Mouse (Mus musculus) splenic B cell, adult 2 months (primary cell): ENCODE data around the gene Lmcd1.

Experiments
- DNase-seq: peaks from one replicate; pipeline ENCODE4 v3.0.0-alpha.2; 2011; ENCODE audit warnings: low read depth, low spot score
- H3K27me3 ChIP-seq: 2 replicates; pipeline ENCODE4 v1.6.1; 2012; ENCODE audit warnings: mild to moderate bottlenecking, low read length, moderate library complexity, mixed read lengths; ENCODE audit not compliant: control insufficient read depth, poor library complexity, insufficient read depth, severe bottlenecking
- H3K36me3 ChIP-seq: 2 replicates; pipeline ENCODE4 v1.6.1; 2012; ENCODE audit warnings: mild to moderate bottlenecking, low read length, moderate library complexity, mixed read lengths; ENCODE audit not compliant: control insufficient read depth, poor library complexity, insufficient read depth, severe bottlenecking

Lmcd1 gene

DNA sequence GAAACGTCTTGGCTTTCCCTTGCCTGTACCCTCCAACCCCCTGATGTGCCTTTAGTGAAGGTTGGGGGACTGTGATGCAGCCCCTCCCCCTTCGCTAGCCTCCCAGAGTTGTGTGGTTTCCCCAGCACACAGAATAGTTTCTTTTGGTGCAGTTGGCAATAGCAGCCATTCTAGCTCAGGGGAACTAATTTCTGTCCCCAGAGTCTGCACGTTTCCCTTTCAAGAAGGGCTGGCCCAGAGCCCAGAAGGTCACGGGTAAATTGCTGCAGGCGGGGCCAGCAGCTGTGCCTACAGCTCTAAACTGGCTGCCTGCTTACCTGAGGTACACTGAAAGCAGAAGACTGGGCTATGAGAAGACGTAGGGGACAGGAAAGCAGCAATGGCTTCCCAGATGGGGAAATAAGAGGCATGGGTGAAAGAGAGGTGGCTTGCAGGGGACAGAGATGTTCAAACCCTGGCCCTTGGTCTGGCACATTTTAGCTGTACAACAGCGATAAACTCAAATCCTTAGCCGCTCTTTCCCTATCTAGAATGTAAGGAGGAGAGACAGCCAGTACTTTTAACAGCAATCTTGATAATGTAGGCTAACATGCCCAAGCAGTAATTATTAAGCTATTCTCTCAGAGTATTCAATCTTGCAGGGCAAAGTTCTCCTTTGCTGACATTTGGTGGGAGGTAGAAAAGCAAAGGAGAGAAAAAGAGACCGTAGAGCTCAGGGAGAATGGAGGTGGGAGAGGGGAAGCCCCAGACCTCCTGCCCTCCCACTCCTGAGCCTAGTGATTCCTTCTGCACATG is 900 bp downstream of the Lmcd1 start:
- H3K27me3 ChIP-seq, result no peaks in the 10 kb centered on the region
- DNase-seq, result peak; percentile 52
- no peaks in the 10 kb centered on the region for H3K36me3 ChIP-seq

- no peaks in the 10 kb centered on the region for H3K27me3 ChIP-seq
- H3K36me3 ChIP-seq, result no peaks in the 10 kb centered on the region
- no peak for DNase-seq
These were observed 2.2 kb downstream of the Lmcd1 start for GRCm38 (mm10) chr6:112275731-112276245.

GRCm38 (mm10) chr6:112278805-112279204 is 5.2 kb downstream of the Lmcd1 start:
- Histone ChIP-seq H3K27me3 (no peaks in the 10 kb centered on the region), H3K36me3 (no peaks in the 10 kb centered on the region)
- DNase-seq, result no peak

DNA sequence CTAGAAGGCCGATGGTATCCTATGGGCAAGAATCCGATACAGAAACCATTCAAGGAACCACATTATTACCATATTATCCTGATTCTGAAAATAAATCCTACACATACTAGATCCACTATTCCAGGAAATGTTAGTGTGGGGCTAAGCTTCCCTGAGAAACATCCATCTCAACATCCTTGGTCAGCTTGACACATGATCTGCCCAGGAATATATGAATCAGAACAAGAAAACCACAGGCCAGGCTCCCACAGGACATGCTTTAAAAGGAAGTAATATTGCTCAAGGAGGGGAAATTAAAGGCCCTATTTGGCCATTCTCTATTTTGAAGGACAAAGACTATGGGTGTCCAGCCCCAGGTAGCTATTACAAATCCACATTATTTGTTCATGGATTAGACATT is 6.6 kb downstream of the Lmcd1 start:
- Histone ChIP-seq H3K27me3 (no peaks in the 10 kb centered on the region), H3K36me3 (no peaks in the 10 kb centered on the region)
- DNase-seq, result no peak

DNA sequence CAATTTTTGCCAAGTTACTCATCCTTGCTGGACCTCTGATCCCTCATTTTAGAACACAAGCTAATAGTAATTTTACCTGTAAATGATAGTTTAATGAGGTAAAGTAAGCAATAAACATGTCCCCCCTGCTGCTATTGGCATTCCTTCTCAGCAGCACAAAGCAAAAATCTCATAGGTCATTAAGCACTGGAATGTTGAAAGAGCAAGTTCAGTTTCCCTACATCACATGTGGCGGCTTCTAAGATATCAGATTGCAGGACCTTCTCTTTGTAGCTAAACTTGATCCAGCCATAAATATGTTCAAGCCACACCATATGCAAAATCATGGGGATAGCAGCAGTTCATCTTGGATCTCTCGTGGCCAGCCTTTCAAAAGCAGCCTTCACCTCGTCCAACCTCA is 7.4 kb downstream of the Lmcd1 start:
- no peaks in the 10 kb centered on the region for H3K36me3 ChIP-seq
- DNase-seq, result no peak
- no peaks in the 10 kb centered on the region for H3K27me3 ChIP-seq

DNA sequence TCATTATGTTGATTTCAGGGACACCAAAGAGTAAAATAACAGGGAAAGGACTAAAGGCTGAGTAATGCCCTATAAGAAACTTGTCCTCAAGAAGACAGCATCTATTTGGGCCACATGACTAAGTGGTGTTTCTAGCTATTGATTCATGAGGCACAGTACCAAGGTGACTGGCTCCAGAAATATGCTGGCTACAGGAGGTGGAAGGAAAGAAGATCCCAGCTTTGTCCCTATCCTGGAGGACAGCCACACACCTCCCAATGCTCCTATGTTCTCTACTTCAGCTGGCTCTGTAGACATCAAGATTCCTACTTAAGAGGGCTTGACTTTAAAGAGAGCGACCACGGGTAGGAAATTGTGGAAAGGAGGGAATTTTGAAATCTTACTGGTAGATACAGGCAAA is 8.4 kb downstream of the Lmcd1 start:
- H3K36me3 ChIP-seq, result no peaks in the 10 kb centered on the region
- no peak for DNase-seq
- H3K27me3 ChIP-seq, result no peaks in the 10 kb centered on the region

DNA sequence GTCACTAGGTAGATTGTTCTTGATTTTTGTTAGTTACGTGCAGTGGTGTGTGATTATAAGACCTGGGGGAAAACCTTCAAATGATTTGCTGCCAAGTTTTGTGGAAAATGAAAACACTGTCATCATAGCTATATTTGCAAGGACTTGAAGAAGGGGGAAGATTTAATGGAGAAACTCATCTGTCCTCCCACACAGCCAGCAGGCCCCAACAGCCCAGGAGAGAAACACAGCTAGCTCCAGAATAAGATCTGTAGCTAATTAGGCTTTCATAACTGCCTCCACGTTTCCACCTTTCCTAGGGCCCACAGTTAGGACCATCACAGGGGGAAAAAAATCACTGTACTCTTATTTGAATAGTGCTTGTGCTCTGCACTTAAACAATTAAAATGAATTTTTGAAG is 10.5 kb downstream of the Lmcd1 start:
- Histone ChIP-seq H3K27me3 (no peaks in the 10 kb centered on the region), H3K36me3 (no peaks in the 10 kb centered on the region)
- no peak for DNase-seq

DNA sequence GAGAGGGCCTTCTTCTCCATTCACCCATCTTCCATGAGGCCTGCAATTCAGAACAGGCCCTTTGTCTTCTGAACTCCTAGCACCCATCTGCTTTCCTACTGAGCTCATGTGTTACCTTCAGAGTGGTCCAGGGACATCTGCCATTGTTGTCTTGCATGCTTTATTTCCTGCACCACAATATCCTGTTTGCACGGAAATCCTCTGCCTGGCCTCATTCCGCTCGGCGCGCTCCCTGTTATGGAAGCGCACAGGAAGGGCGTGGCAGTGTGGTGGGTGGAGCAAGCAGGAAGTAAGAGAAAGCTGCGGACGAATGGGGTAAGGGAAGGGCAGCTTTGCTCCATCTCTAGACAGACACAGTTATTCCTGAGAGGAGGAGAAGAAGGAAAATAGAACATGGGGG is 14.1 kb downstream of the Lmcd1 start:
- DNase-seq, result no peak
- H3K36me3 ChIP-seq, result no peaks in the 10 kb centered on the region
- H3K27me3 ChIP-seq, result no peaks in the 10 kb centered on the region

DNA sequence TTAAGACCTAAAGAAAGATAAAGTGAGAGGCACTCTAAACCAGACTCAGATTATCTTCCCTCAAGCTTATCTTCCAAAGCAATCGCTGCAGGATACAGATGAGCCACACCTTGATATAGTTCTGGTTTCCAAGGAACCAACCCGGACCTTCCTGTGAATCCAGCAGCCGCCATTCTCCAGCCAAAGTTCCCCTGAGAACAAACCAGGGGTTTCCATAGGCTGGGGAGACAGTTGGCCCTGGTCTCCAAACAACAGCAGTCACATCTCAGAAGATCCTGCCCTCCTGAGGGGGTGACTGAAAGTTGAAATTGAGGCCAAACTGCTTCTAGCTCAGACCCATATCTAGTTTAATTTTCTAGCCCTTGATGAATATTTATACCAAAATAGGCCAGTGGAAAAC is 14.7 kb downstream of the Lmcd1 start:
- H3K36me3 ChIP-seq, result no peaks in the 10 kb centered on the region
- no peak for DNase-seq
- no peaks in the 10 kb centered on the region for H3K27me3 ChIP-seq

GRCm38 (mm10) chr6:112291146-112291545 is 17.6 kb downstream of the Lmcd1 start:
- no peak for DNase-seq
- Histone ChIP-seq H3K36me3 (no peaks in the 10 kb centered on the region), H3K27me3 (no peaks in the 10 kb centered on the region)

DNA sequence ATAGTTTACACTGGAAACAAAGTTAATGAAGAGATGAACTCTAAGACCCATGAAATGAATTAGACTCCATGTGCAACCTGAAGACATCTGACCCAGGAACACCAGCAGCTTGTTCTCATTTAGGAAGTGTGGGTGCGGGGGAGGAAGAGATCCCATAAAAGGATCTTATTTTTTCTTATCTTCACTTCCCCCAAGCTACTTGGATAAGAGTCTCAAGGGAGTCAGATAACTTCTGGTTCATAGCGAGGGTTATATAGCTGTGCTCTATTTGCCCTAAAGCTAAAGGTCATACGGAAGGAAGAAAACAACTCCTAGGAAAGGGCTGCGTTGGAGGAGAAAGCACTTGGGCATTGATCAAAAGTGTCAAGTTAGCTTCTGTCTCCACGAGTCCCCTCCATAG is 19.8 kb downstream of the Lmcd1 start:
- H3K36me3 ChIP-seq, result no peaks in the 10 kb centered on the region
- no peak for DNase-seq
- H3K27me3 ChIP-seq, result no peaks in the 10 kb centered on the region

DNA sequence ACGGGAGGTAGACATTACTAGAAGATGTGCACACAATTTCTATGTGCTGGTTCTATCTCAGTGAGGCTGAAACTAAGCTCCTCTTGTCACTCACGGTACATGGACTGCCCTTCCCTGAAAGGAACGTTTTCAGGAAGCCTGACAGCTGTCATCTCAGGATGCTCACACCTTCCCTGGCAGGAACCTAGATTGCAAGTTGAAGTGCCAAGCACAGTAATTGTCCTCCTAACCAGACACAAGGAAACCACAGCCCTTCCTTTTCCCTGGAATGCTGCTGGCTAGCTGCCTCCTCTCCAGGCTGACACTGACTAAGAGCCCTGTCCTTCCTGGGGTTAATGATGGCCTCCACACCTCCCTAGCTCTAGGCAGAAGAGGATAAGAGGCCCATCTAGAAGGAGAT is 21.7 kb downstream of the Lmcd1 start:
- DNase-seq, result no peak
- Histone ChIP-seq H3K36me3 (no peaks in the 10 kb centered on the region), H3K27me3 (no peaks in the 10 kb centered on the region)

GRCm38 (mm10) chr6:112300146-112300545 is 26.6 kb downstream of the Lmcd1 start:
- no peak for DNase-seq
- Histone ChIP-seq H3K27me3 (no peaks in the 10 kb centered on the region), H3K36me3 (no peaks in the 10 kb centered on the region)

DNA sequence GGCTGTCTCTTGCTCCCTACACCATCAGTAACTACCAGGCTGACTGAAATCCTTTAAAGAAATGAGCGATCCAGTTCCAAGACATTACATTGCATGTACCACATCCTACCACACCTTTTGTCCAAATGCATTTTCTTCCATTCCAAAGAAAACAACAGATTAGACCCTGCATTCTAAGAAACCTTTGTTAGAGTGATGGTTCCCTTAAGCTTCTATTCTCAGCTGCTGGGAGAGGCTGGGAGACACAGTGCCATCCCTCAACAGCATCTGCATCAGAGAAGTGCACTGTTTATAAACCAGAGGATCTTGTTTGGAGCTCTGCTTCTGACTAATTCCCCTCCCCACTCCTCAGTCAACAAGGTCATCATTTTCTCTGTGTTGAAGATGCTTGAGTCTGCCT is 27.1 kb downstream of the Lmcd1 start:
- DNase-seq, result no peak

DNA sequence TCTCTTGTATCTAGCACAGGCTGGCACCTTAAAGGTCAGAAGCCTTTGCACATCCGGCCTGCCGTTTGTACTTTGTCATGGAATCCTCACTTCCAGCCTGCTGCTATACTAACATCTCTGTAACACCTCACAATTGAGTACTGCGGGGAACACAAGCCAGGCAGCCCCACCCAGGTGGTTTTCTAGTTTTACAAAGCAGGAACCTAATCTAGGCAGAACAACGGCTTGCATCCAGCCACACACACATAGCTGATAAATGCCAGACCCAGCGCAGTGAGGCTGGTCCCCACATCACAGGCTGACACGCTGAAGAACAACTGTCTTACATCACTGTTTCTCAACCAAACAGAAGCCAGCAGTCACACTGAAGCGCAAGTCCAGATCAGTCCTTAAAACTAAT is 28.7 kb downstream of the Lmcd1 start:
- no peak for DNase-seq
- Histone ChIP-seq H3K27me3 (no peaks in the 10 kb centered on the region), H3K36me3 (no peaks in the 10 kb centered on the region)

More for the DNA sequence above, 27.1 kb downstream of the Lmcd1 start:
- no peaks in the 10 kb centered on the region for H3K36me3 ChIP-seq
- H3K27me3 ChIP-seq, result no peaks in the 10 kb centered on the region
